Mouse (Mus musculus) liver, embryonic 14.5 days (tissue): ENCODE results near the gene Vps9d1. TPM values are rescaled to one million over a fixed set of nuclear protein-coding genes. Genes with fewer than 3 reads are reported as not detected.
A peak's percentile ranks its signal among the peaks of the same experiment; 100 is the strongest.

Experiments used
- ATAC-seq: fragments of 200-750 bp; cut with Nextera tagmentation; 2 replicates; pipeline ENCODE4 v1.8.0; 2017; ENCODE audit warnings: moderate number of reproducible peaks, mild to moderate bottlenecking, moderate library complexity; ENCODE audit not compliant: insufficient read depth
- DNase-seq, 3 experiments: peaks; one replicate each; pipeline ENCODE4 v3.0.0-alpha.2; 2012 to 2013; ENCODE audit warnings: low read depth in 3 of 3, low spot score in 3 of 3
- H3K27ac ChIP-seq: fragments of 300-500 bp; sonication (generic); 2 replicates; pipeline ENCODE4 v1.5.1; 2014; ENCODE audit warnings: moderate library complexity, mild to moderate bottlenecking, control low read depth, inconsistent platforms
- H3K27me3 ChIP-seq: fragments of 300-500 bp; sonication (generic); 2 replicates; pipeline ENCODE4 v1.6.1; 2014; ENCODE audit warnings: mild to moderate bottlenecking, low read length, moderate library complexity; ENCODE audit not compliant: control insufficient read depth, insufficient read depth
- H3K36me3 ChIP-seq: fragments of 300-500 bp; sonication (generic); replicated peaks from 2 replicates; pipeline ENCODE4 v1.6.1; 2014; ENCODE audit warnings: low read depth; ENCODE audit not compliant: control insufficient read depth, insufficient read depth
- H3K4me1 ChIP-seq, 2 experiments: fragments of 200-500 bp in 1 of 2; fragments of 300-500 bp in 1 of 2; sonication (generic) in 1 of 2; replicated peaks; 2 replicates each; pipeline ENCODE4 v1.6.1; 2012 to 2014; ENCODE audit warnings: antibody characterized with exemption in 1 of 2, inconsistent platforms in 1 of 2, low read length in 1 of 2; ENCODE audit not compliant: control insufficient read depth in 2 of 2, insufficient read depth in 2 of 2
- H3K4me2 ChIP-seq: fragments of 300-500 bp; sonication (generic); 2 replicates; pipeline ENCODE4 v1.6.1; 2014; ENCODE audit warnings: low read depth, mild to moderate bottlenecking, control low read depth, moderate library complexity
- H3K4me3 ChIP-seq, 2 experiments: fragments of 200-500 bp in 1 of 2; fragments of 300-500 bp in 1 of 2; sonication (generic) in 1 of 2; 2 replicates each; pipeline ENCODE4 v1.5.1; 2012 to 2014; ENCODE audit warnings: low read depth in 2 of 2, low read length in 2 of 2, mild to moderate bottlenecking in 2 of 2, control low read depth in 1 of 2, inconsistent platforms in 1 of 2, moderate library complexity in 1 of 2; ENCODE audit not compliant: insufficient read depth in 1 of 2
- H3K9ac ChIP-seq: fragments of 300-500 bp; sonication (generic); replicated peaks from 2 replicates; pipeline ENCODE4 v1.6.1; 2014; ENCODE audit warnings: mild to moderate bottlenecking, control low read depth, moderate library complexity
- H3K9me3 ChIP-seq: fragments of 300-500 bp; sonication (generic); 2 replicates; pipeline ENCODE4 v1.6.1; 2016; ENCODE audit warnings: low read length, mixed read lengths; ENCODE audit not compliant: control insufficient read depth
- CTCF ChIP-seq: IDR thresholded peaks from 2 replicates; pipeline ENCODE4 v1.5.1; 2016; ENCODE audit warnings: antibody characterized with exemption, low read depth, control low read depth
- EP300 ChIP-seq: IDR thresholded peaks from 2 replicates; pipeline ENCODE4 v1.6.1; 2016; ENCODE audit warnings: antibody characterized with exemption, low read depth
- WGBS: fragments of 180-500 bp; shearing (Covaris S2); extraction: QIAGEN DNeasy Blood & Tissue Kit; methylation state at CpG from one replicate; pipeline ENCODE4 v1.1.7; 2014; ENCODE audit not compliant: insufficient replicate concordance; 5-methylcytosine and 5-hydroxymethylcytosine counted together
- polyA plus RNA-seq, 2 experiments: library from polyadenylated mRNA; depleted of rRNA in 1 of 2; stranded (reverse) in 1 of 2; unstranded in 1 of 2; fragments of >200 nt; fragmentation: Nextera tagmentation in 1 of 2; extraction: Ambion mirVana in 1 of 2; gene quantifications; 2 replicates each; pipeline versions ENCODE4 v1.2.1 to v1.2.3; 2012 to 2014

The Vps9d1 gene
- polyA plus RNA-seq (2012; rRNA removed) (7.8 and 8.5 TPM in 2 replicates), polyA plus RNA-seq (2014; fragmentation: Nextera tagmentation; extraction: Ambion mirVana) (2.4 and 3.8 TPM in 2 replicates)

GRCm38 (mm10) chr8:123254099-123254885 lies at the start of gene Vps9d1, which contains the start of gene Zfp276:
Gene Vps9d1 (minus strand): TSS chr8:123254348.
Gene Zfp276 (plus strand): TSS chr8:123254195.
- H3K4me3 ChIP-seq = peak within 1 kb of the TSS; percentile 84 to 87
- H3K9me3 ChIP-seq = no peaks in the 10 kb centered on the region
- no peaks in the 10 kb centered on the region for H3K27me3 ChIP-seq
- ATAC-seq (peak; percentile 92), DNase-seq (peak; percentile 71 to 75 (median 72))
- under 1% methylated on average over 98 of the region's 99 CpGs for WGBS
- H3K9ac ChIP-seq = peak within 1 kb of the TSS; percentile 90
- peak within 1 kb of the TSS; percentile 55 for H3K27ac ChIP-seq
- peaks cover 6% of the 10 kb centered on the region for H3K36me3 ChIP-seq
- H3K4me2 ChIP-seq = peak within 1 kb of the TSS; percentile 78
- TF ChIP-seq CTCF (0 out of 2 replicates have a peak, but pooled peaks have one; percentile 0), EP300 (no peak)
- peaks cover 8 to 13% of the 10 kb centered on the region in 2 experiments for H3K4me1 ChIP-seq

- Histone ChIP-seq H3K9ac (no peak overlapping the region), H3K36me3 (peaks cover 8% of the 10 kb centered on the region), H3K4me2 (no peak overlapping the region), H3K9me3 (no peaks in the 10 kb centered on the region), H3K27me3 (no peaks in the 10 kb centered on the region), H3K27ac (no peak overlapping the region), H3K4me3 (no peak overlapping the region), H3K4me1 (no peaks in the 10 kb centered on the region)
- no peak for ATAC-seq
- 75% methylated on average over 11 of the region's 11 CpGs for WGBS
- TF ChIP-seq CTCF (no peak), EP300 (no peak)
- DNase-seq = no peak
Observed at GRCm38 (mm10) chr8:123298301-123298700, 44.2 kb upstream of the Vps9d1 start.

- peaks cover 9% of the 10 kb centered on the region for H3K36me3 ChIP-seq
- H3K4me1 ChIP-seq = no peaks in the 10 kb centered on the region
- H3K9me3 ChIP-seq = no peaks in the 10 kb centered on the region
- TF ChIP-seq CTCF (no peak), EP300 (no peak)
- no peak overlapping the region for H3K27ac ChIP-seq
- ATAC-seq (no peak), DNase-seq (no peak)
- H3K27me3 ChIP-seq = no peaks in the 10 kb centered on the region
- H3K4me3 ChIP-seq = no peak overlapping the region
- WGBS = 69% methylated on average over 2 of the region's 2 CpGs
- H3K9ac ChIP-seq = no peak overlapping the region
- no peak overlapping the region for H3K4me2 ChIP-seq
Observed at GRCm38 (mm10) chr8:123292785-123293184, 38.6 kb upstream of the Vps9d1 start.

- no peak overlapping the region for H3K4me2 ChIP-seq
- ATAC-seq (no peak), DNase-seq (no peak)
- no peaks in the 10 kb centered on the region for H3K27me3 ChIP-seq
- H3K4me3 ChIP-seq = no peak overlapping the region
- no peaks in the 10 kb centered on the region for H3K9me3 ChIP-seq
- peaks cover 9% of the 10 kb centered on the region for H3K36me3 ChIP-seq
- no peak overlapping the region for H3K9ac ChIP-seq
- no peak for TF ChIP-seq CTCF
- TF ChIP-seq EP300 = no peak
- H3K27ac ChIP-seq = no peak overlapping the region
- no peaks in the 10 kb centered on the region for H3K4me1 ChIP-seq
- 60% methylated on average over 3 of the region's 3 CpGs for WGBS
Observed at GRCm38 (mm10) chr8:123292281-123292680, 38.1 kb upstream of the Vps9d1 start.

- Histone ChIP-seq H3K4me2 (no peak overlapping the region), H3K4me3 (no peak overlapping the region), H3K27ac (no peak overlapping the region), H3K4me1 (no peaks in the 10 kb centered on the region), H3K27me3 (no peaks in the 10 kb centered on the region), H3K9me3 (no peaks in the 10 kb centered on the region), H3K36me3 (peaks cover 9% of the 10 kb centered on the region), H3K9ac (no peak overlapping the region)
- 73% methylated on average over 8 of the region's 8 CpGs for WGBS
- no peak for DNase-seq
- TF ChIP-seq EP300 (no peak), CTCF (no peak)
- ATAC-seq = no peak
Observed at GRCm38 (mm10) chr8:123291716-123292115, 37.6 kb upstream of the Vps9d1 start.
